Mouse (Mus musculus) gastrocnemius, postnatal 10 days (tissue): Measurements from ENCODE around the gene Gm3159. TPM values are rescaled to one million over a fixed set of nuclear protein-coding genes. Genes with fewer than 3 reads are reported as not detected.
"Not testable (repeated sequence)": the region's sequence is repeated elsewhere in the genome, so short reads cannot be mapped to it uniquely, and the experiment has no call there.

ENCODE experiments used
- DNase-seq: peaks from one replicate; pipeline ENCODE4 v3.0.0; 2021; ENCODE audit warnings: mixed read lengths
- long read RNA-seq, 2 experiments: library from polyadenylated mRNA; stranded (forward); transcript quantifications; one replicate each; pipeline ENCODE4 v2.0.0; 2021
- total RNA-seq, 2 experiments: library from RNA; stranded (reverse); gene quantifications; 2 replicates each; pipeline ENCODE4 v1.2.3; 2021

Gene Gm3159
- not detected for total RNA-seq
- long read RNA-seq, experiment 1, result 0 reads
- long read RNA-seq, experiment 2, result 0 reads

DNA sequence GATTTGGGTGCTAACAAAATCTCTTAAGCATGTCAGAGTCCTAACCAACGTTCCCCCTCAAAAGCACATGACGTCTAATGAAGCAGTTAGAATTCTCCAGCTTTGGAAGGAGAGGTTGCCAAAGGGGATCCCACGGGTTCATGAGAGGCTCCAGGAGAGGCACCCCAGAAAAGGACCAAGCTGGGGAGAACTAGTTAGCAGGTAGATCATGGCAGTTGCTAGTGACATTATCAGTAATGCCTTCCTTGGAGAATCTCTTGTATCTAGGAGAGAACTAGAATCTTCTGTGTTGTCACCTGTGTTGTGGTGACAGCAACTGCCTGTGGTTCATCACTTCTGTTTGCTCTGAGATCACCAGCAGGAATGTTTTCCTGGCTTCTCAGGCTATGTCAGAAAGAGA, at the start of gene Gm3159:
TSS of gene Gm3159 (plus strand) at position 301 of the 400 bp plus-strand sequence.
- DNase-seq, result not testable (repeated sequence)

DNA sequence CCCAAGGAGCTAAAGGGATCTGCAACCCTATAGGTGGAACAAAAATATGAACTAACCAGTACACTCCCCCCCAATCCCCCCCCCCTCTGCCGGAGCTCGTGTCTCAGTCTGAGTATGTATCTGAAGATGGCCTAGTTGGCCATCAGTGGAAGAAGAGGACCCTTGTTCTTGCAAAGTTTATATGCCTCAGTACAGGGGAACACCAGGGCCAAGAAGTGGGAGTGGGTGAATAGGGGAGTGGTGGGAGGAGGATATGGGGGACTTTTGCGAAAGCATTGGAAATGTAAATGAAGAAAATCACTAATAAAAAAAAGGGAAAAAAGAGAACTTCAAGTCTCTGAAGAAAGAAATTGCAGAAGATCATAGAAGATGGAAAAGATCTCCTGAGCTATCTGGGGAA, 28.3 kb upstream of the Gm3159 start:
- DNase-seq, result not testable (repeated sequence)

DNA sequence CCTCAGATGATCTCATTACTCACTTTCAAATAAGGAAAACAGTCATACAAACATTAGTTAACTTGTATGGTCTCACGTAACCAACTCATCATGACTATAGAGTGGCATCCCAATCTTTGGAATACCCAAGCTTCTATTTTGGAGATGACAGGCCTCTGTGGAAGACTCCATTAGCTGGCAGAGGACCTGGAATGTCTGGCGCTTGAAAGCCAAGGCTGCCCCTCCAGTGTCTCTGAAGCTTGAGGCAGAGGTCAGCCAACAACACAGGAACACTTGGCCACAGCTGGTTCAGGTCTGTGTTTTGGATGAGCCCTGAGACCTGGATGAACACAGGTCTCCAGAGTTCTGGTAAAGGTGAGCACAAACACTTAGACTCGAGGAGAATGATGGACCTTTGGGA, 27.6 kb upstream of the Gm3159 start:
- DNase-seq, result not testable (repeated sequence)

DNA sequence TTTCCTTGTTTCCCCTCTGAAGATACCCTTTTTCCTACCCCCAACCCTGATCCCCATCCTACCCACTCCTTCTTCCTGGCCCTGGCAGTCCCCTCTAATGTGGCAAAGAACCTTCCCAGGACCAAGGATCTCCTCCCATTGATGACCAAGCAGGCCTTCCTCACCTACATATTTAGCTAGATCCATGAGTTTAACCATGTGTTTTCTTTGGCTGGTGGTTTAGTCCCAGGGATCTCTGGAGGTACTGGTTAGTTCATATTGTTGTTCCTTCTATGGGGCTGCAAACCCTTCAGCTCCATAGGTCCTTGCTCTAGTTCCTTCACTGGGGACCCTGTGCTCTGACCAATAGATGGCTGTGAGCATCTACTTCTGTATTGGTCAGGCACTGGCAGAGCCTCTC, 19.5 kb upstream of the Gm3159 start:
- not testable (repeated sequence) for DNase-seq

DNA sequence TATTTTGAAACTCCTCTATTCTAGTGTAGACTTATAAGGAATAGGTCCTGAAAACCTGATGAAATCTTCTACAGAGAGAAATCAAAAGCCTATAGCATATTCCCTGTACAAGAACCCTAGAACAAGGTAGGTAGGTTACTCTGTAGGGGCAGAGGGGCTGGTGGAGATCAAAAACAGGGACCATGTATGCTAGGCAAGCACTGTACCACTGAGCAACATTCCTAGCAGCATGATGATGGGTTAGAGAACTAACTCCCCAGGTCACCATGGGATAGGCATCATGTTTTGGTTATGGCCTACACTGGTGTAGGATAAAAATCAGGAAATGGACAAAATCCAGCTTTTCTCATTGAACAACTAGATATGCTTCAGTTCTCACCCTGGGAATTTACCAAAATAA, 11.7 kb upstream of the Gm3159 start:
- DNase-seq, result not testable (repeated sequence)

DNA sequence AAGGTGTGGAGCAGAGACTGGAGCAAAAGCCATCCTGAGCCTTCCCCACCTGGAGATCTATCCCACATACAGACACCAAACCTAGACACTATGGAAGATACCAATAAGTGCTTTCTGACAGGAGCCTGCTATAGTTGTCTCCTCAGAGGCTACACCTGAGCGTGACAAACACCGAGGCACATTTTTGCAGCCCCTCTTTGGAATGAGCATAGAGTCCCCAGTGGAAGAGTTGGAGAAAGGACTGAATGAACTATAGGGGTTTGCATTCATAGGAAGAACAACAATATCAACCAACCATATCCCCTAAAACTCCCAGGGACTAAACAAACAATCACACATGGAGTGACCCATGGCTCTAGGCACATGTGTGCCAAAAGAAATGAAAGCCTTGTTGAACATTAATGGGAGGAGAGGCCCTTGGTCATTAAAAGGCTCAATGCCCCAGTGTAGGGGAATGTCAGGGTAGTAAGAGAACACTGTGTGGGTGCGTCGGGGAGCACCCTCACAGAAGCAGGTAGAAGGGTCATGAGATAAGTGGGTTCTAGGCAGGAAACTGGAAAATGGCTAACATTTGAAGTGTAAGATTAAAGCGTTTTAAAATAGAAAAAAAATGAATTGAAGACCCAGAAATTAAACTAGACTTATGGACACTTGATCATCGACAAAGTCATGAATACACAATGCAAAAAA, 4.3 kb upstream of the Gm3159 start:
- not testable (repeated sequence) for DNase-seq

DNA sequence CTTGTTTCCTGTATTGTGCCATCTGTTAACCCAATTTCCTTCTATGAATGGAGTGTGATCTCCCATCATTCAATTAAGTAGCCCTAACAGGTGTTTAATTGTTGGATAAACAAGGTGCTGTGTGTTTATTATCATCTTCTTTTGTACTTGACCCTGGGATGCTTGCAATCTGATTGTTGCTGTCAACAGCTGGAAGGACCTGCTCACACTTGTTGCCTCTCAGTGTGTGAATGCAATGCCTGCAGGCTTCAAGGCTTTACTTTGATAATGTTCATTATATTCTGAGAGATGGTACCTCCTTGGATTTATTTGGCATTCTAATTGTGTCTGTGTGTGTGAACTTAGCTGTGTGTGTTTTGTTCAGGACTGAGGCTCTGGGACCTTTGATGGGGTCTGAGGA, 1.3 kb downstream of the Gm3159 start:
- not testable (repeated sequence) for DNase-seq

DNA sequence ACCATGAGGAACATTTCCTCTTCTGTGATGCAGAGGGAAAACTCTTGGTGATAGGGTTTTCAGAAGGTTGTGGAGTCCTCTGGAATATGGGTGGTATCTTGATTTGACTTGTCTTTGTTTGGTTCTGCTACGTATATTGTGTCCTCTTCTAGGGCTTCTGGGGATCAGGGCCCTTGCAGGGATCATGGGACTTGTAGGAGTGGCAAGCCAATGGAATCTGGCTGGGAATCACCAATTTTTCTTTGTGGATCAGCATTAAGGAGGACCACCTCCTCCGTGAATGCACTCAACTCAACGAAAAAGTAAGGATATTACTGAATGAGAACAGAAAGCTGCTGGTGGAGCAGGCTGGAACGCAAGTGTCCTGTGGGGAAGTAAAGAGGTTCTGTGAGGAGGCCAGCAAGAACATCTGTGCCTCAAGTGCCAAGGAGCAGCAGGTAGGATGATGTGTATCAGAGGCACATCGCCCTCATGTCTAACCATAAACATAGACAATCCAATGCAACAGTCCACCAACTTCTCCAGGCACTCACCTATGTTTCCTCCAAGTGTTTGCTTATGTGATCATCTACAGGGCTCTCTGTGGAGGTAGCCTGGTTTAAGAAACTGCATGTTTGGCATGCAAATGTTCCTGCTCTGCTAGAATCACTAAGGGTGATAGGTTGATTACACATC, 2.9 kb downstream of the Gm3159 start:
- DNase-seq, result not testable (repeated sequence)

DNA sequence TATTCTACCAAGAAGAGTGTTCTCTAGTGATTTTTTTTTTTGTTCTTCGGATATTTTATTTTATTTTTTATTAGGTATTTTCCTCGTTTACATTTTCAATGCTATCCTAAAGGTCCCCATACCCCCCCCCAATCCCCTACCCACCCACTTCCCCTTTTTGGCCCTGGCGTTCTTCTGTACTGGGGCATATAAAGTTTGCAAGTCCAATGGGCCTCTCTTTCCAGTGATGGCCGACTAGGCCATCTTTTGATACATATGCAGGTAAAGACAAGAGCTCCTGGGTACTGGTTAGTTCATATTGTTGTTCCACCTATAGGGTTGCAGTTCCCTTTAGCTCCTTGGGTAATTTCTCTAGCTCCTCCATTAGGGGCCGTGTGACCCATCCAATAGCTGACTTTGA, 3.9 kb downstream of the Gm3159 start:
- not testable (repeated sequence) for DNase-seq

DNA sequence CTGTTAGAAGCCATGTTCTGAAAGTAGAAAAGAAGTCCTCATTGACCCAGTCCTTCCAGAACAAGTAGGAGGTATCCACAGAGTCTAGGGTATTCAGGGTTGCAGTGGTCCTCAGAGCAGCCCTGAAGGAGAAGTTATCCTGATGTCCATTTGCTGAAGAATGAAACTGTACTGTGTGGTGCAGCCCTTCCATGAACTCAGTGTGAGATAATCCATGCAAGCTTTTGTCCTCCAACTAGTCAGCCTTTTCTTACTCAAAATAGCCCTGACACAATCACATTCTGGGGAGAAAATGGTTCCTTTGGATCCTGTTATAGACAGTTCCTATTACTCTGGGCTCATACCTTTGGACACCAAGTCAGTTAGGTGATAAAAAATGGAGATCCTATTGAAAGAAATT, 6.5 kb downstream of the Gm3159 start:
- DNase-seq, result not testable (repeated sequence)

DNA sequence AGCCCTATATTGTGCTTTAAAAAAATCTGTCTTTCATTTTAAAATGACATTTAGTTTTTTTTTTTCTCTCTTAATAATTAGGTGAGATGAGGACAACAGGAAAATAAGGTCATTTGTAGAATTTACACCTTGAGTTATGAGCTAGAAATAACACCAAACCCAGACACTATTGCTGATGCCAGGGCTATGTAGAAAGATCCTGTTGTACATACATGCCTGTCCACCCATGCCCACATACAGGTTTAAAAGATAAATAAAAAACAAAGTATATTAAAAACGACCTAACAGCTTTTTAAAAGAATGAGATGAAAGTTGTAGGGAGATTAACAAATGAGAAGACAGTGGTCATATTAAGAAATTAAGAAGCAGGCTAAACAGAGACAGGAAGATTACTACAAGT, 12.6 kb downstream of the Gm3159 start:
- not testable (repeated sequence) for DNase-seq

DNA sequence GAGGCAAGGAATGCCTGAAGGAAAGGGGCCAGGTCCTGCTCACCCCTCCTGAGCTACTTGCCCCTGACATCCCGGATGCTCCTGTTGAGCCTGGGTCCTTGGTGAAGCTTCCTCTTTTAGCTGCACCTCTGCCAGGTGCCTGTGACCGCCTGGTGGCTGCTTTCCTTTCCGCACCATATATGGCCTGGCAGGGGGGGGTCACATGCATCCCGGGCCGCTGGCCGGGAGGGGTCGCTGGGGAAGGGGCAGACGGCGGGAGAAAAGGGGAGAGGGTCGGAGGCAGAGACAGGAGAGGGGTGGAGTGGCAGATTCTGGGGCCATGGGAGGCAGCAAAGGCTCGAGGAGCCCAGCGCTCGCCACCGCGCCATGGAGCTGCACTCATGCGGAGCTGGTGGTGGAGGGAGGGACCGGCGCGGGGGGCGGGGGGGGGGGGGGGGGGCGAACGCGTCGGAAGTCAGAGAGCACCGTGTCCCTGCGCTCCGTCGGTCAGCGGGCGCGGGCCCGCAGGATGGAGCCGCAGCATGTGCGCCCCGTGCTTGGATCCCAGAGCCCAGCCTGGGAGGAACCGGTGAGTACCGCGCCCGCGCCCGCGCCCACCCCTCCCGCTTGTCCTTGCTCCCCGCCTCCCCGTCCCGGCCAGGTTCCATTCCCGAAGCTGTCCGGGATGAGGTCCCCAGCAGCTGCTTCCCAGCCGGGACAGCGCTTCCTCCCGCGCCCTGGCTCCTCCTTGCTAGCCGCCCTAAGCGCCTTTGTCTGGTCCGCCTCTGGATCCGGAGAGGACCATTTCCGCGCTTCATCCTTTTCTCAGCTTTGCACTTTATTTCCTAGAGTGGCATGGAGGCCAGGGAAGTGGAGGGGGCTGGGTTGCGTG, 17.9 kb downstream of the Gm3159 start, which contains the start of gene Gm3164:
TSS of gene Gm3164 (plus strand) at position 484 of the 871 bp plus-strand sequence.
- peak; percentile 45 for DNase-seq

DNA sequence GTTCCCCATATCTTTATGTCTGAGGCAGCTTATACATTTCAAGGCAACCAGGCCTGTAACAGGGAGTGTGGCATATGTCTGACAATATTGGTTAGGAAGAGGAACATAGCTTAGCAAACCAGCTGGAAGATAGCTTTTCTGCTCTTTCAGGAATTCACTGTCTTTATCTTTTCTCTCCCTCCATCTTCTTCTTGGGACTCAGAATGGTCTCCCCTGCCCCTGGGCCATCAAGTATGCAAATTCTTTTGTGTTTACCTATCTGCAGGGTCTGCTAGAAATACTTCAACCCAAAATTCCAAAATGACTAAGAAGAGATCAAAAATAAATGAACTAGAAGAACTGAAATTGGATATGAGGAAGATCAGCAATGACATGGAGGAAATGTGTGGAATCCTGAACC, 33.4 kb downstream of the Gm3159 start, which contains the start of gene Gm3173:
TSS of gene Gm3173 (plus strand) at position 301 of the 400 bp plus-strand sequence.
- not testable (repeated sequence) for DNase-seq

Other genes starting within 250 kb of the Gm3159 start
- gene Gm3127, start 232.5 kb upstream of the Gm3159 start, total RNA-seq, result not detected
- not detected for gene Gm2974, start 214.9 kb upstream of the Gm3159 start, total RNA-seq
- not detected for gene Gm3138, start 147.9 kb upstream of the Gm3159 start, total RNA-seq
- not detected for gene Gm3149, start 80.2 kb upstream of the Gm3159 start, total RNA-seq
- under 1 TPM; 0.19 to 0.79 TPM for gene 2610042L04Rik, start 62.8 kb upstream of the Gm3159 start, total RNA-seq
- 1 to 10 TPM in 1 of 2 experiments, under 1 TPM in 1; 0.52 to 1.3 TPM for gene Gm3164, start 17.9 kb downstream of the Gm3159 start, total RNA-seq
- gene Gm3173, start 33.5 kb downstream of the Gm3159 start, total RNA-seq, result not detected
- not detected for gene Gm3182, start 84.2 kb downstream of the Gm3159 start, total RNA-seq
- gene Gm3047, start 157.9 kb downstream of the Gm3159 start, total RNA-seq, result not detected
- not detected for gene Gm8159, start 234.8 kb downstream of the Gm3159 start, total RNA-seq